Mouse (Mus musculus) liver, embryonic 14.5 days (tissue): Measurements from ENCODE around the gene Rex1bd. TPM values are rescaled to one million over a fixed set of nuclear protein-coding genes. Genes with fewer than 3 reads are reported as not detected.

Experiments
- ATAC-seq: fragments of 200-750 bp; cut with Nextera tagmentation; 2 replicates; pipeline ENCODE4 v1.8.0; 2017; ENCODE audit warnings: moderate number of reproducible peaks, mild to moderate bottlenecking, moderate library complexity; ENCODE audit not compliant: insufficient read depth
- DNase-seq, 3 experiments: peaks; one replicate each; pipeline ENCODE4 v3.0.0-alpha.2; 2012 to 2013; ENCODE audit warnings: low read depth in 3 of 3, low spot score in 3 of 3
- H3K27ac ChIP-seq: fragments of 300-500 bp; sonication (generic); 2 replicates; pipeline ENCODE4 v1.5.1; 2014; ENCODE audit warnings: moderate library complexity, mild to moderate bottlenecking, control low read depth, inconsistent platforms
- H3K27me3 ChIP-seq: fragments of 300-500 bp; sonication (generic); 2 replicates; pipeline ENCODE4 v1.6.1; 2014; ENCODE audit warnings: mild to moderate bottlenecking, low read length, moderate library complexity; ENCODE audit not compliant: control insufficient read depth, insufficient read depth
- H3K36me3 ChIP-seq: fragments of 300-500 bp; sonication (generic); replicated peaks from 2 replicates; pipeline ENCODE4 v1.6.1; 2014; ENCODE audit warnings: low read depth; ENCODE audit not compliant: control insufficient read depth, insufficient read depth
- H3K4me1 ChIP-seq, 2 experiments: fragments of 200-500 bp in 1 of 2; fragments of 300-500 bp in 1 of 2; sonication (generic) in 1 of 2; replicated peaks; 2 replicates each; pipeline ENCODE4 v1.6.1; 2012 to 2014; ENCODE audit warnings: antibody characterized with exemption in 1 of 2, inconsistent platforms in 1 of 2, low read length in 1 of 2; ENCODE audit not compliant: control insufficient read depth in 2 of 2, insufficient read depth in 2 of 2
- H3K4me2 ChIP-seq: fragments of 300-500 bp; sonication (generic); 2 replicates; pipeline ENCODE4 v1.6.1; 2014; ENCODE audit warnings: low read depth, mild to moderate bottlenecking, control low read depth, moderate library complexity
- H3K4me3 ChIP-seq, 2 experiments: fragments of 200-500 bp in 1 of 2; fragments of 300-500 bp in 1 of 2; sonication (generic) in 1 of 2; 2 replicates each; pipeline ENCODE4 v1.5.1; 2012 to 2014; ENCODE audit warnings: low read depth in 2 of 2, low read length in 2 of 2, mild to moderate bottlenecking in 2 of 2, control low read depth in 1 of 2, inconsistent platforms in 1 of 2, moderate library complexity in 1 of 2; ENCODE audit not compliant: insufficient read depth in 1 of 2
- H3K9ac ChIP-seq: fragments of 300-500 bp; sonication (generic); replicated peaks from 2 replicates; pipeline ENCODE4 v1.6.1; 2014; ENCODE audit warnings: mild to moderate bottlenecking, control low read depth, moderate library complexity
- H3K9me3 ChIP-seq: fragments of 300-500 bp; sonication (generic); 2 replicates; pipeline ENCODE4 v1.6.1; 2016; ENCODE audit warnings: low read length, mixed read lengths; ENCODE audit not compliant: control insufficient read depth
- CTCF ChIP-seq: IDR thresholded peaks from 2 replicates; pipeline ENCODE4 v1.5.1; 2016; ENCODE audit warnings: antibody characterized with exemption, low read depth, control low read depth
- EP300 ChIP-seq: IDR thresholded peaks from 2 replicates; pipeline ENCODE4 v1.6.1; 2016; ENCODE audit warnings: antibody characterized with exemption, low read depth
- WGBS: fragments of 180-500 bp; shearing (Covaris S2); extraction: QIAGEN DNeasy Blood & Tissue Kit; methylation state at CpG from one replicate; pipeline ENCODE4 v1.1.7; 2014; ENCODE audit not compliant: insufficient replicate concordance; 5-methylcytosine and 5-hydroxymethylcytosine counted together
- polyA plus RNA-seq, 2 experiments: library from polyadenylated mRNA; depleted of rRNA in 1 of 2; stranded (reverse) in 1 of 2; unstranded in 1 of 2; fragments of >200 nt; fragmentation: Nextera tagmentation in 1 of 2; extraction: Ambion mirVana in 1 of 2; gene quantifications; 2 replicates each; pipeline versions ENCODE4 v1.2.1 to v1.2.3; 2012 to 2014

Gene Rex1bd
- polyA plus RNA-seq, 2 experiments: 55.1 to 72.0 TPM

GRCm38 (mm10) chr8:70469295-70469916 is 37.1 kb downstream of the Rex1bd start:
- TF ChIP-seq CTCF (no peak), EP300 (no peak)
- Histone ChIP-seq H3K27ac (no peak overlapping the region), H3K9me3 (no peaks in the 10 kb centered on the region), H3K36me3 (no peaks in the 10 kb centered on the region), H3K4me3 (no peak overlapping the region), H3K27me3 (no peaks in the 10 kb centered on the region), H3K4me2 (peak overlapping the region; percentile 11; the same call in 1 of the 2 replicates), H3K4me1 (peaks cover 0 to 15% of the 10 kb centered on the region in 2 experiments; a peak in 3 of 4 replicates), H3K9ac (no peak overlapping the region)
- DNase-seq: peak in 1 of 3 experiments; percentile 16
- WGBS: 29% methylated on average over 10 of the region's 10 CpGs
- ATAC-seq: peak; percentile 33; the same call in 1 of the 2 replicates

- Histone ChIP-seq H3K4me3 (no peak overlapping the region), H3K4me2 (no peak overlapping the region), H3K4me1 (peaks cover 0 to 15% of the 10 kb centered on the region in 2 experiments; a peak in 3 of 4 replicates), H3K27ac (no peak overlapping the region), H3K36me3 (no peaks in the 10 kb centered on the region), H3K9ac (no peak overlapping the region), H3K27me3 (no peaks in the 10 kb centered on the region), H3K9me3 (no peaks in the 10 kb centered on the region)
- no peak for TF ChIP-seq CTCF
- TF ChIP-seq EP300: no peak
- ATAC-seq (no peak), DNase-seq (no peak)
- 80% methylated on average over 4 of the region's 4 CpGs for WGBS
These were observed 37.8 kb downstream of the Rex1bd start for GRCm38 (mm10) chr8:70468733-70469132.

- Histone ChIP-seq H3K4me3 (no peak overlapping the region), H3K9me3 (no peaks in the 10 kb centered on the region), H3K4me1 (peaks cover 0 to 15% of the 10 kb centered on the region in 2 experiments; a peak in 3 of 4 replicates), H3K36me3 (no peaks in the 10 kb centered on the region), H3K27me3 (no peaks in the 10 kb centered on the region), H3K4me2 (no peak overlapping the region), H3K27ac (no peak overlapping the region), H3K9ac (no peak overlapping the region)
- TF ChIP-seq EP300 (no peak), CTCF (no peak)
- WGBS: 67% methylated on average over 1 of the region's 1 CpGs
- DNase-seq (no peak), ATAC-seq (no peak)
These were observed 38.6 kb downstream of the Rex1bd start for GRCm38 (mm10) chr8:70467907-70468306.

GRCm38 (mm10) chr8:70467229-70467725 is 39.3 kb downstream of the Rex1bd start:
- TF ChIP-seq CTCF: no peak
- no peak for TF ChIP-seq EP300
- no peak overlapping the region for H3K27ac ChIP-seq
- H3K9me3 ChIP-seq: no peaks in the 10 kb centered on the region
- no peaks in the 10 kb centered on the region for H3K27me3 ChIP-seq
- H3K4me1 ChIP-seq: peaks cover 0 to 15% of the 10 kb centered on the region in 2 experiments; a peak in 3 of 4 replicates
- no peak overlapping the region for H3K9ac ChIP-seq
- WGBS: 77% methylated on average over 5 of the region's 5 CpGs
- H3K4me3 ChIP-seq: no peak overlapping the region
- H3K36me3 ChIP-seq: no peaks in the 10 kb centered on the region
- ATAC-seq: no peak
- H3K4me2 ChIP-seq: no peak overlapping the region
- DNase-seq: no peak

- no peak for DNase-seq
- H3K27me3 ChIP-seq: no peaks in the 10 kb centered on the region
- H3K9me3 ChIP-seq: no peaks in the 10 kb centered on the region
- H3K4me1 ChIP-seq: peaks cover 0 to 15% of the 10 kb centered on the region in 2 experiments; a peak in 3 of 4 replicates
- H3K36me3 ChIP-seq: no peaks in the 10 kb centered on the region
- no peak overlapping the region for H3K4me2 ChIP-seq
- WGBS: 82% methylated on average over 11 of the region's 11 CpGs
- ATAC-seq: no peak
- no peak overlapping the region for H3K4me3 ChIP-seq
- H3K9ac ChIP-seq: no peak overlapping the region
- H3K27ac ChIP-seq: no peak overlapping the region
- TF ChIP-seq CTCF: no peak
- no peak for TF ChIP-seq EP300
These were observed 39.8 kb downstream of the Rex1bd start for GRCm38 (mm10) chr8:70466771-70467170.
